Mouse (Mus musculus) mouse trophoblast stem cell (cell line): Measurements from ENCODE around the gene Insm2.
"Not testable (repeated sequence)": the region's sequence is repeated elsewhere in the genome, so short reads cannot be mapped to it uniquely, and the experiment has no call there.

Experiments
- in situ Hi-C, 2 experiments: fragments of 300-500 bp; cut with MseI, MboI; formaldehyde crosslinking; loops; 2 replicates in 1 of 2; 3 replicates in 1 of 2; pipeline ENCODE4 v1.15.1; 2025

Gene Insm2

GRCm38 (mm10) chr12:55598887-55599561 lies at the start of gene Insm2:
Gene Insm2, plus strand, starts transcription at chr12:55599427.
- in situ Hi-C loops, result no loop called here

DNA sequence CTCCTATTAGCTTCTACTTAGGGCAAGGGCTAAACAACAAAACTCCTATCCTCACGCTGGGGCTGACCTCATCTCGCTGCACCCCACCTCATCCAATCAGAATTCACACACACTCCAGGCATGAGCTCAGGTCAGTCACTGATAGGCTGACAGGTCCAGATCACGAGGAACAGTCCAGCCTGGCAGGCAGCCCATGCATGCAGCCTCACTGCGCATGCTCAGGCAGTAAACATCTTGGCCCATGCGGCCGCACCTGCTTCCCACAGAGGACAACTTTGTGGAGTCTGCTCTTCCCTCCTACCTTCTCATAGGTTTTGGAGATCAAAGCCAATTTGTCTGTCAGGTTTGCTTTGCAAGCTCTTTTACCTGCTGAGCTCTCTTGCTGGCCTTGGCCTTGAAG lies 44.3 kb upstream of the Insm2 start:
- in situ Hi-C loops, result not testable (repeated sequence)

- in situ Hi-C loops, result no loop called here
These were observed 41.4 kb upstream of the Insm2 start for GRCm38 (mm10) chr12:55557866-55558265.

DNA sequence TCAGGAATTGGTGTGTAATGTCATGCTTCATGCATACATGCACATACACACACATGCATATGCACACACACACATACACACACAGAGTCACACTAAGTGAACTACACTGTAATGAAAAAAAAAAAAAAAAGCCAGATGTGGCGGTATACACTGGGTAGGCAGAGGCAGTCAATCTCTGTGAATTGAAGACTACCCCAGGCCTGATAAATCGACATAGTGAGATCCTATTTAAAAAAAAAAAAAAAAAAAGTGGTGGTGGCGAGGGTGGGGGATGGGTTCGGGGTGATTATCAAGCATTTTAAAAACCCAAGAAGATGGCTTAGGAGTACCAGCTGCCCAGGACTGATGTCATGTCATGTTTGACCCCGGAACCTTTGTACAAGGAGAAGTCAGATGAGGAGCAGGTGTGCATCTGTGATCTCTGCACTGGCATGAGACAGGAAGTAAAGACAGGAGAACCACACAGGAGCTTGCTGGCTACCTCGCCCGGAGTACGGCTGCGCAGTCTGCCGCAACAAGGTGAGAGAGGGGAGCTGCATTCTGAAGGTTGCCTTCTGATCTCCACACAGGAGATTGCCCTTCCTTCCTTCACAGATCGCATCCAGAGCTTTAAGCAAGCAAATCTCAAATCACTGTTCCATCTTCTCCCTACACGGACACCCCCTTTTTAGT lies 39.9 kb upstream of the Insm2 start:
- in situ Hi-C loops, result no loop called here

DNA sequence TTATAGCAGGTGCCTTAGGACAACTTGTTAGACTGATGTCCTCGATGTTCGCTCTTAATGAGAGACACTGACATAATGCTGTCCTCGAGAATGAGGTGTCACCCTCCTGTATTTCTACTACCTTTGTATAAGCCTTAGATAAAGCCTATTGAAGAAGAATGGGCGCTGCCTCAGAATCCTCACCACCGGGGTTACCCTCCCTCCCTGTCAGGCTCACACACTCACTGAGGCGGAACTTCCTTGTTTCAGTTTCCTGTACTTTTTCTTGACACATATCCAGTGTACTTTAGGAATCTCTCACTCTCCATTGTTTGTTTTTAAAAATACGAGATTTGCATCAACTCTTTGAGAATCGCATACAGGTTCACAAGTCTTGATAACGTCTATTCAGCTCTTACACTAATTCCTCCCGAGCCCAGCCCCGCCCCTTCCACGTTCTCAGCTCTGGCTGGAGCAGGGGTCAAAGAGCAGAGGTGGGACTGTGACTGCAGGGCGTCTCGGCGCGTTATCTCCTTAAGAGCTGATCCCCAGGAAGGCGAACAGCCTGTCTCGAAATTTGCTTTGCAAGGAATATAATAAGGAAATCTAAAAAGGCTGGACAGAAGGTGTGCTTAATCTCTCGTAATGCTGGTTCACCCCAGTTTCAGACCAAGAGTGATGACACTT lies 39.1 kb upstream of the Insm2 start:
- in situ Hi-C loops, result no loop called here

- in situ Hi-C loops, result no loop called here
These were observed 35.5 kb upstream of the Insm2 start for GRCm38 (mm10) chr12:55563742-55564141.

DNA sequence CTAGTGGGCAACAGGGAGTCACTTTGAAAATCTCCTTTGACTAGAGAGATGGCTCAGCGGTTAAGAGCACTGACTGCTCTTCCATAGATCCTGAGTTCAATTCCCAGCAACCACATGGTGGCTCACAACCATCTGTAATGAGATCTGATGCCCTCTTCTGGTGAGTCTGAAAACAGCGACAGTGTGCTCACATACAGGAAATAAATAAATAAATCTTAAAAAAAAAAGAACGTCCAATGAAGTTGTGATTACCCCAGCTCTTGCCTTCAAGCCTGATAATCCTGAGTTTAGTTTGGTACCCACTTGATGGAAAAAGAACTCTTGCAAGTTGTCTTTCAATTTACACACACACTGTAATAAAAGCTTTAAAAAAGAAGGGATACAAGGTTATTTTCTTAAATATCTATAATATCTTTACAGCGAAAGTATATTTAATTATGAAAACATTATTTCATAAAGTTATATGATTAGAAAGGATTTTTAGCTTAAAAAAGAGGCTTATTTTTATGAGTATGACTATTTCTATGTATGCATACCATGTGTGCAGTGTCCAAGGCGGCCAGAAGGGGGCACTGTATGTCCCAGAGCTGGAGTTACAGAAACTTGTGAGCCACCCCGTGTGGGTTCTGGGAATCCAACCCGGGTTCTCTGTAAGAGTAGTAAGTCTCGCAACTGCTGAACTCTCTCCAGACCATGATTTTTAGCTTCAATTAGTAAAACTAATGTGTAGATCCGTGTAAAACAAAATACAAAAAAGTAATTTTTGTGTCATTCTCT lies 34.9 kb upstream of the Insm2 start:
- in situ Hi-C loops, result no loop called here

DNA sequence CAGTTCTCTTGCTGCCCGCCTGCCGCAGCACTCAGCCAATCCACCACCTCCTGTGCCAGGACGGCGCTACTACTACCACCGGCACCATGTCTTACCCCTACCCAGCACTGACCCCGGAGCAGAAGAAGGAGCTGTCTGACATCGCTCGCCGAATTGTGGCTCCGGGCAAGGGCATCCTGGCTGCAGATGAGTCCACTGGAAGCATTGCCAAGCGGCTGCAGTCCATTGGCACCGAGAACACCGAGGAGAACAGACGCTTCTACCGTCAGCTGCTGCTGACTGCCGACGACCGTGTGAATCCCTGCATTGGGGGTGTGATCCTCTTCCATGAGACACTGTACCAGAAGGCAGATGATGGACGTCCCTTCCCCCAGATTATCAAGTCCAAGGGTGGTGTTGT lies 34.0 kb upstream of the Insm2 start, which contains the start of gene Aldoart2:
Gene Aldoart2 (plus strand): TSS at position 34 of the 400 bp plus-strand sequence.
- in situ Hi-C loops, result no loop called here

DNA sequence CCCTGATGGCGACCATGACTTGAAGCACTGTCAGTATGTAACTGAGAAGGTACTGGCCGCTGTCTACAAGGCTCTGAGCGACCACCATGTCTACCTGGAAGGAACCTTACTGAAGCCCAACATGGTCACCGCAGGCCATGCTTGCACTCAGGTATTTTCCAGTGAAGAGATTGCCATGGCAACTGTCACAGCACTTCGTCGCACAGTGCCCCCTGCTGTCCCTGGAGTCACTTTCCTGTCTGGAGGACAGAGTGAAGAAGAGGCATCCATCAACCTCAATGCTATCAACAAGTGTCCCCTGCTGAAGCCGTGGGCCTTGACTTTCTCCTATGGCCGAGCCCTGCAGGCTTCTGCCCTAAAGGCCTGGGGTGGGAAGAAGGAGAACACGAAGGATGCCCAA lies 33.4 kb upstream of the Insm2 start:
- in situ Hi-C loops, result no loop called here

DNA sequence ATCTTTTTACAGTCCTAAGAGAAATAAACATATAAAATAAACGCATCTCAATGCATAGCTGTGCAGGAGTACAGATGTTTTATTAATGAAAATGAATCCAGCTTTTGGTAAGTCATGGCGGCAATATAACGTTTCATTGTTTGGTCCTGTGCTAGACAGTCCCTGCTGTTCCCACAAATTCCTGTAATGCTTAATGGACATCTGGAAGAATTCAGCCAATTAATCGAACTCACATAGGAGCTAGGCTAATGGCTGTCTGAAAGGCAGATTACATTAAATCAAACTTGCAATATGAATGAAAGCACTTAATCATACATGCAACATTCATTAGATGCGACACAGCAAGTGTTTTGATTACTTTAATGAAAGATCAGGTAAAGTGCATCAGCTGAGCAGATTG lies 32.4 kb upstream of the Insm2 start:
- in situ Hi-C loops, result no loop called here

- in situ Hi-C loops, result no loop called here
These were observed 30.8 kb upstream of the Insm2 start for GRCm38 (mm10) chr12:55568466-55568865.

DNA sequence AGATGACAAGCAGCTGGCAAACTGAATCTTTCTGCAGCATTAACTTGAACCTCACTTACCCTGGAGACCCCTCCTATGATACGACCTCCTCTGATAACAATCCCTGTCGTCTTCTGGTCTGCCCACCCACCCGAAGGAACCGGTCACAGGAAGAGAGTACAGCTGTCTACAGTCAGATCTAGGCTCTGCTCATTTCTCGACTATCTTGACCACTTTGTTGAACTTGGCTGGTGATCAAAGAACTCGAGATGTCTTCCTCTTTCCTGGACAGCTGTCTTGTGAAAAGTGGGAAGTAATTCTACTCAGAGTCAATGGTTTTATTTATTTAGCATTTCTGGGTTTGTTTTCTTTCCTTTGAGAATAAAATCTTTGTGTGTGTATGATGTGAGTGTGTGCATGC lies 29.6 kb upstream of the Insm2 start:
- in situ Hi-C loops, result no loop called here

- in situ Hi-C loops, result no loop called here
These were observed 28.6 kb upstream of the Insm2 start for GRCm38 (mm10) chr12:55570646-55571045.

DNA sequence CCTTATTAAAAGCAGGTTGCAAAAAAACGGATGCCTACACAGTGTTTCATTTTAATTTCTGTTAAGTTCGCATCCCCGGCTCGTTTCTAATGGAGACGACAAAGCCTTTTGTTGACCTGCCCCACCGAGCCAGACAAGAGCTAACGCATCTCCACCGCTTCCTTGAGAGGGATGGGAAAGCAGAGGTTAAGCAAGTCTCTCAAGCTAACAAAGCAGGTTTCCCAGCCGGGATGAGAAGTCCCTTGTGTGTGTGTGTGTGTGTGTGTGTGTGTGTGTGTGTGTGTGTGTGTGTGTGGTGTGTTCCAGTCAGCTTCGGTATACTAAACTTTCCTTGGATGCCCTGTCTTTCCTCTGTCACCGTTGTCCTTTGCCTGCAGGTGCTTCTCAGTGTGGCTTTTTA lies 28.0 kb upstream of the Insm2 start:
- in situ Hi-C loops, result no loop called here

DNA sequence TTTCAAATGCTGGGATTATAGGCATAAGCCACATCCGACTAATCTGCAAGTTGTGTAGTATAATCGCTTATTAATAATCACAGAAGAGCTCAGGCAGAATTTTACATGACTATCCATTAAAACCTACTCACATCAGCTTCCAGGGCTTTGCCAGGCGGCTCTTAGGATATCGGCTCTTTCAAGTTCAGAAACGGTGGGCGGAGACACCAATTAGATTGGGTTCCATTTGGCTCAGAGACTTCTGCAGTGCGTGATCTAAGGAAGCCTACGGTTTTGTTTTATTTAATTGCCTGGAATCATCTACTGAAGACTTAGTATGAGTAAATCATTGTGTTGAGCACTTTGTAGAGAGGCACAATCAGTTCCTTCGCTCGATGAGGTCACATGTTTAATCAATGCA lies 27.6 kb upstream of the Insm2 start:
- in situ Hi-C loops, result no loop called here

DNA sequence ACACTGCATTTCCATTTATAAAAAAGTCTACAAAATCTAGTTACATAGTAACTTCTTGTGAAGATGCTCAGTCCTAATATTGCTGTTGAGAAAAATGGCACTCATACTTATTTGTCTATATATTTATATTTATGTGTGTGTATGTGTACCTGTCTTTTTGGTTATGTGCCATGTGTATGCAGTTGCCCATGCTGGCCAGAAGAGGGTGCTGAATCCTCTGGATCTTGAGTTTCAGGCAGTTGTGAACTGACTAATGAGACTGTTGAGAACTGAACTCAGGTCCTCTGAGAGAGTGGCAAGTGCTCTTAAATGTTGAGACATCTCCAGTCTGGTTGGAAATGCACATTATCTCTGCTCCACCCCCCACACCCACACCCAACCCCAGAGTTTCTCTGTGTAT lies 26.1 kb upstream of the Insm2 start:
- in situ Hi-C loops, result no loop called here

- in situ Hi-C loops, result no loop called here
These were observed 25.4 kb upstream of the Insm2 start for GRCm38 (mm10) chr12:55573794-55574193.

- in situ Hi-C loops, result not testable (repeated sequence)
These were observed 12.3 kb upstream of the Insm2 start for GRCm38 (mm10) chr12:55586936-55587335.

GRCm38 (mm10) chr12:55598537-55598886 lies 715 bp upstream of the Insm2 start:
- in situ Hi-C loops, result no loop called here

- in situ Hi-C loops, result no loop called here
These were observed 644 bp downstream of the Insm2 start for GRCm38 (mm10) chr12:55599639-55600502.

DNA sequence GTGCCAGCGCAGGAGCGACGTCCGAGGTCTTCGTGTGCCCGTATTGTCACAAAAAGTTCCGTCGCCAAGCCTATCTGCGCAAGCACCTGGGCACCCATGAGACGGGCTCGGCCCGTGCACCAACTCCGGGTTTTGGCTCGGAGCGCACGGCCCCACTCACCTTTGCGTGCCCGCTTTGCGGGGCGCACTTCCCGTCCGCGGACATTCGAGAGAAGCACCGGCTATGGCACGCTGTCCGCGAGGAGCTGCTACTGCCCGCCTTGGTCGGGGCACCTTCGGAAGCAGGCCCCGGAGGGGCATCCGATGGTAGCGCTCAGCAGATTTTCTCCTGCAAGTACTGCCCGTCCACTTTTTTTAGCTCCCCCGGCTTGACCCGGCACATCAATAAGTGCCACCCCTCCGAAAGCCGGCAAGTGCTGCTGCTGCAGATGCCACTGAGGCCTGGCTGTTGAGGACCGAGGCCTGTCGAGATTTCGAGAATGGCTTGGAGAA lies 1.3 kb downstream of the Insm2 start:
- in situ Hi-C loops, result no loop called here
